Mouse (Mus musculus): ENCODE results near the gene Rgs9bp. TPM values are rescaled to one million over a fixed set of nuclear protein-coding genes. Genes with fewer than 3 reads are reported as not detected.

Gene Rgs9bp
- polyA plus RNA-seq, 1 experiment, result 0.02 TPM

- Histone ChIP-seq H3K79me3 (ENCODE audit: low read depth) (peaks cover 3% of the 10 kb centered on the region), H3K4me3 (ENCODE audit: insufficient read depth, poor library complexity, severe bottlenecking) (no peak overlapping the region), H3K79me2 (ENCODE audit: control insufficient read depth, insufficient read depth) (no peaks in the 10 kb centered on the region), H3K27me3 (ENCODE audit: control insufficient read depth, insufficient read depth, insufficient read length) (peaks cover 12% of the 10 kb centered on the region), H3ac (ENCODE audit: control insufficient read depth, insufficient read length, low read depth) (no peak overlapping the region), H3K36me3 (ENCODE audit: control insufficient read depth, insufficient read depth) (no peaks in the 10 kb centered on the region)
- no peak for TF ChIP-seq MYOD1 (IDR thresholded peaks at IDR 0.05; ENCODE audit: control insufficient read depth, insufficient read length, low read depth)
- TF ChIP-seq CEBPB (IDR thresholded peaks at IDR 0.05; ENCODE audit: low read depth), result no peak
Observed at GRCm38 (mm10) chr7:35556905-35557304, 28.5 kb downstream of the Rgs9bp start.

- Histone ChIP-seq H3K36me3 (ENCODE audit: control insufficient read depth, insufficient read depth) (peaks cover 3% of the 10 kb centered on the region), H3K79me2 (ENCODE audit: control insufficient read depth, insufficient read depth) (no peaks in the 10 kb centered on the region), H3K27me3 (ENCODE audit: control insufficient read depth, insufficient read depth, insufficient read length) (peaks cover 5% of the 10 kb centered on the region), H3ac (ENCODE audit: control insufficient read depth, insufficient read length, low read depth) (peak within 1 kb of the TSS; percentile 59), H3K4me3 (ENCODE audit: insufficient read depth, poor library complexity, severe bottlenecking) (peak within 1 kb of the TSS; percentile 56), H3K79me3 (ENCODE audit: low read depth) (peaks cover 3% of the 10 kb centered on the region)
- TF ChIP-seq USF1 (IDR thresholded peaks at IDR 0.05; ENCODE audit: low read depth) (no peak), MYOG (IDR thresholded peaks at IDR 0.05; ENCODE audit: control insufficient read depth, extremely low read depth, insufficient read length) (no peak), CEBPB (IDR thresholded peaks at IDR 0.05; ENCODE audit: low read depth) (no peak)
Observed at GRCm38 (mm10) chr7:35556205-35556603, 29.2 kb downstream of the Rgs9bp start, which contains the start of gene Nudt19. Nudt19 (minus strand) TSS chr7:35556304.

GRCm38 (mm10) chr7:35555224-35556204 is 29.9 kb downstream of the Rgs9bp start:
- H3K79me2 ChIP-seq (ENCODE audit: control insufficient read depth, insufficient read depth), result no peaks in the 10 kb centered on the region
- no peaks in the 10 kb centered on the region for H3K27me3 ChIP-seq (ENCODE audit: control insufficient read depth, insufficient read depth, insufficient read length)
- peak overlapping the region; percentile 56 for H3K4me3 ChIP-seq (ENCODE audit: insufficient read depth, poor library complexity, severe bottlenecking)
- H3ac ChIP-seq (ENCODE audit: control insufficient read depth, insufficient read length, low read depth), result peak overlapping the region; percentile 59
- H3K79me3 ChIP-seq (ENCODE audit: low read depth), result peaks cover 3% of the 10 kb centered on the region
- TF ChIP-seq MYOG (IDR thresholded peaks at IDR 0.05; ENCODE audit: control insufficient read depth, extremely low read depth, insufficient read length) (no peak), FOSL1 (IDR thresholded peaks at IDR 0.05; ENCODE audit: insufficient read depth, low read length, poor library complexity, severe bottlenecking) (no peak), MAX (IDR thresholded peaks at IDR 0.05) (no peak), USF1 (IDR thresholded peaks at IDR 0.05; ENCODE audit: low read depth) (no peak), MYOD1 (IDR thresholded peaks at IDR 0.05; ENCODE audit: control insufficient read depth, insufficient read length, low read depth) (no peak), CTCF (IDR thresholded peaks at IDR 0.05; ENCODE audit: control insufficient read depth, insufficient read depth, insufficient read length) (no peak), CEBPB (IDR thresholded peaks at IDR 0.05; ENCODE audit: low read depth) (no peak)
- H3K36me3 ChIP-seq (ENCODE audit: control insufficient read depth, insufficient read depth), result peaks cover 10% of the 10 kb centered on the region

GRCm38 (mm10) chr7:35554605-35555175 is 30.7 kb downstream of the Rgs9bp start:
- H3K4me3 ChIP-seq (ENCODE audit: insufficient read depth, poor library complexity, severe bottlenecking), result peak overlapping the region; percentile 56
- H3K27me3 ChIP-seq (ENCODE audit: control insufficient read depth, insufficient read depth, insufficient read length), result no peaks in the 10 kb centered on the region
- H3K79me3 ChIP-seq (ENCODE audit: low read depth), result peaks cover 3% of the 10 kb centered on the region
- H3K36me3 ChIP-seq (ENCODE audit: control insufficient read depth, insufficient read depth), result peaks cover 17% of the 10 kb centered on the region
- no peak for TF ChIP-seq MAX (IDR thresholded peaks at IDR 0.05)
- no peak for TF ChIP-seq MYOD1 (IDR thresholded peaks at IDR 0.05; ENCODE audit: control insufficient read depth, insufficient read length, low read depth)
- TF ChIP-seq CEBPB (IDR thresholded peaks at IDR 0.05; ENCODE audit: low read depth), result no peak
- TF ChIP-seq USF1 (IDR thresholded peaks at IDR 0.05; ENCODE audit: low read depth), result no peak
- peak overlapping the region; percentile 59 for H3ac ChIP-seq (ENCODE audit: control insufficient read depth, insufficient read length, low read depth)
- H3K79me2 ChIP-seq (ENCODE audit: control insufficient read depth, insufficient read depth), result no peaks in the 10 kb centered on the region

- Histone ChIP-seq H3K27me3 (ENCODE audit: control insufficient read depth, insufficient read depth, insufficient read length) (no peaks in the 10 kb centered on the region), H3ac (ENCODE audit: control insufficient read depth, insufficient read length, low read depth) (peak overlapping the region; percentile 40), H3K79me3 (ENCODE audit: low read depth) (peaks cover 3% of the 10 kb centered on the region), H3K79me2 (ENCODE audit: control insufficient read depth, insufficient read depth) (no peaks in the 10 kb centered on the region), H3K36me3 (ENCODE audit: control insufficient read depth, insufficient read depth) (peaks cover 18% of the 10 kb centered on the region), H3K4me3 (ENCODE audit: insufficient read depth, poor library complexity, severe bottlenecking) (peak overlapping the region; percentile 56)
- no peak for TF ChIP-seq CTCF (IDR thresholded peaks at IDR 0.05; ENCODE audit: control insufficient read depth, insufficient read depth, insufficient read length)
- TF ChIP-seq FOSL1 (IDR thresholded peaks at IDR 0.05; ENCODE audit: insufficient read depth, low read length, poor library complexity, severe bottlenecking), result no peak
- no peak for TF ChIP-seq CEBPB (IDR thresholded peaks at IDR 0.05; ENCODE audit: low read depth)
- TF ChIP-seq MYOG (IDR thresholded peaks at IDR 0.05; ENCODE audit: control insufficient read depth, extremely low read depth, insufficient read length), result no peak
- TF ChIP-seq MYOD1 (IDR thresholded peaks at IDR 0.05; ENCODE audit: control insufficient read depth, insufficient read length, low read depth), result no peak
- TF ChIP-seq MAX (IDR thresholded peaks at IDR 0.05), result no peak
- TF ChIP-seq USF1 (IDR thresholded peaks at IDR 0.05; ENCODE audit: low read depth), result no peak
Observed at GRCm38 (mm10) chr7:35553751-35554604, 31.4 kb downstream of the Rgs9bp start.

Data from C2C12 (cell line).